Mouse (Mus musculus) liver, embryonic 14.5 days (tissue): ENCODE measurements at regions not wholly inside any gene's neighbourhood (a gene's known extent, or its start where the extent isn't known, plus 50 kb on each side); places are given as distances from the start of the nearest gene placed in this dataset.

Experiments
- ATAC-seq: fragments of 200-750 bp; cut with Nextera tagmentation; 2 replicates; pipeline ENCODE4 v1.8.0; 2017; ENCODE audit warnings: moderate number of reproducible peaks, mild to moderate bottlenecking, moderate library complexity; ENCODE audit not compliant: insufficient read depth
- DNase-seq, 3 experiments: peaks; one replicate each; pipeline ENCODE4 v3.0.0-alpha.2; 2012 to 2013; ENCODE audit warnings: low read depth in 3 of 3, low spot score in 3 of 3
- H3K27ac ChIP-seq: fragments of 300-500 bp; sonication (generic); 2 replicates; pipeline ENCODE4 v1.5.1; 2014; ENCODE audit warnings: moderate library complexity, mild to moderate bottlenecking, control low read depth, inconsistent platforms
- H3K27me3 ChIP-seq: fragments of 300-500 bp; sonication (generic); 2 replicates; pipeline ENCODE4 v1.6.1; 2014; ENCODE audit warnings: mild to moderate bottlenecking, low read length, moderate library complexity; ENCODE audit not compliant: control insufficient read depth, insufficient read depth
- H3K36me3 ChIP-seq: fragments of 300-500 bp; sonication (generic); replicated peaks from 2 replicates; pipeline ENCODE4 v1.6.1; 2014; ENCODE audit warnings: low read depth; ENCODE audit not compliant: control insufficient read depth, insufficient read depth
- H3K4me1 ChIP-seq, 2 experiments: fragments of 200-500 bp in 1 of 2; fragments of 300-500 bp in 1 of 2; sonication (generic) in 1 of 2; replicated peaks; 2 replicates each; pipeline ENCODE4 v1.6.1; 2012 to 2014; ENCODE audit warnings: antibody characterized with exemption in 1 of 2, inconsistent platforms in 1 of 2, low read length in 1 of 2; ENCODE audit not compliant: control insufficient read depth in 2 of 2, insufficient read depth in 2 of 2
- H3K4me2 ChIP-seq: fragments of 300-500 bp; sonication (generic); 2 replicates; pipeline ENCODE4 v1.6.1; 2014; ENCODE audit warnings: low read depth, mild to moderate bottlenecking, control low read depth, moderate library complexity
- H3K4me3 ChIP-seq, 2 experiments: fragments of 200-500 bp in 1 of 2; fragments of 300-500 bp in 1 of 2; sonication (generic) in 1 of 2; 2 replicates each; pipeline ENCODE4 v1.5.1; 2012 to 2014; ENCODE audit warnings: low read depth in 2 of 2, low read length in 2 of 2, mild to moderate bottlenecking in 2 of 2, control low read depth in 1 of 2, inconsistent platforms in 1 of 2, moderate library complexity in 1 of 2; ENCODE audit not compliant: insufficient read depth in 1 of 2
- H3K9ac ChIP-seq: fragments of 300-500 bp; sonication (generic); replicated peaks from 2 replicates; pipeline ENCODE4 v1.6.1; 2014; ENCODE audit warnings: mild to moderate bottlenecking, control low read depth, moderate library complexity
- H3K9me3 ChIP-seq: fragments of 300-500 bp; sonication (generic); 2 replicates; pipeline ENCODE4 v1.6.1; 2016; ENCODE audit warnings: low read length, mixed read lengths; ENCODE audit not compliant: control insufficient read depth
- CTCF ChIP-seq: IDR thresholded peaks from 2 replicates; pipeline ENCODE4 v1.5.1; 2016; ENCODE audit warnings: antibody characterized with exemption, low read depth, control low read depth
- EP300 ChIP-seq: IDR thresholded peaks from 2 replicates; pipeline ENCODE4 v1.6.1; 2016; ENCODE audit warnings: antibody characterized with exemption, low read depth
- WGBS: fragments of 180-500 bp; shearing (Covaris S2); extraction: QIAGEN DNeasy Blood & Tissue Kit; methylation state at CpG from one replicate; pipeline ENCODE4 v1.1.7; 2014; ENCODE audit not compliant: insufficient replicate concordance; 5-methylcytosine and 5-hydroxymethylcytosine counted together

DNA sequence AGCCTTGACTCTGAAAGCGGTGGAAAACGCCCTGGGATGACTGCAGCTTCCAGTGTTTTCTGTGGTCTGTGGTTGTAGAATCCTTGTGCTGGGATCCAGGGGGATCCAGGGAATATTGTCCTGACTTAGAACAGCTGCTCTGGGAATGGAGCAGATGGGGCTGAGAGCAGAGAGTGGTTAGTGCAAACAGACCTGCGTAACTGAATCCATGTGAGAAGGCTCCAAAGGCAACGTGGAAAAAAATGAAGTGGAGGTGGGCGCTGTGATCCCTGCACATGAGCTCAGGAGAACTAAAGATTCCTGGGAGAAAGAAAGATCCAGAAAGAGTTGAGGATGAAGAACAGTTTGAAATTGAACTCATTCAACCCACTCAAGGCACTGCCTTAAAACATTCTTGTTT lies 77.1 kb downstream of the Aldh8a1 start:
- WGBS: 69% methylated on average over 5 of the region's 5 CpGs
- ATAC-seq: no peak

DNA sequence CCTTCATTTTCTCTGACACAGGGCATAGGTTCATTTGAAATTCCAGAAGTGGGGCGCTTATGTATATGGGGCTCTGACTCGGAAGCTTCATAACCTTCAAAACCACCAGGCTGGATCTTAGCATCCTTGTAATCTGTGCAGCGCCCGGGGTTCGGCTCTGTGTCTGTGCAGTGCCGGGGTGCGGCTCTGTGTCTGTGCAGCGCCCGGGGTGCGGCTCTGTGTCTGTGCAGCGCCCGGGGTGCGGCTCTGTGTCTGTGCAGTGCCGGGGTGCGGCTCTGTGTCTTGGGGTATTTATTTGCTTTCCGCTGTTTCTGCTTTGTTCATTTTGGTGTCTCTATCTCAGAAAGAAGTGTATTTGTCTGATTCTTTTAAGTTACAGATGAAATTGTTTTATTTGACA lies 77.7 kb downstream of the Aldh8a1 start:
- DNase-seq: no peak
- no peak overlapping the region for H3K4me3 ChIP-seq

More for the DNA sequence above, 77.1 kb downstream of the Aldh8a1 start:
- DNase-seq: no peak
- H3K36me3 ChIP-seq: no peaks in the 10 kb centered on the region
- H3K4me1 ChIP-seq: peaks cover 0 to 6% of the 10 kb centered on the region in 2 experiments; a peak in 2 of 4 replicates
- H3K9ac ChIP-seq: no peak overlapping the region
- H3K27ac ChIP-seq: no peak overlapping the region
- H3K27me3 ChIP-seq: no peaks in the 10 kb centered on the region
- H3K9me3 ChIP-seq: no peaks in the 10 kb centered on the region
- no peak overlapping the region for H3K4me2 ChIP-seq
- TF ChIP-seq EP300 (no peak), CTCF (no peak)
- no peak overlapping the region for H3K4me3 ChIP-seq

DNA sequence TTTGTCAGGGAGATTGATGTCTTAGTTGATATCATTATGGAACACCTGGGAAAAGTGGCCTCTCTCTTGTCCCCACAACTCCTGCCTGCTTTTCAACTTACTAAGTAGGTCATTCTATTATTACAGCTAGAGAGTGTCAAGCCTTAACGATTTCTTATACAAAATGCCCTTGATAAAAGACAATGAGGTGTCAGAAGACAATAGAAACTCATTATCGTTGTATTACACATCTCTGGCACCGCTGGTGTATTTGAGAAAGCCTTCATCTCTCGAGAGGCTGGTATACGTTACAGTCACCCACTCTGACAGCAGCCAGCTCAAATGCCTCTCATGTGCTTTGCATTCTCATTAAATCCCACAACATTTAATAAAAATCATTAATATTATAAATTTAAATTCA lies 78.8 kb downstream of the Aldh8a1 start:
- no peak overlapping the region for H3K4me3 ChIP-seq
- no peaks in the 10 kb centered on the region for H3K27me3 ChIP-seq
- no peaks in the 10 kb centered on the region for H3K9me3 ChIP-seq
- no peaks in the 10 kb centered on the region for H3K36me3 ChIP-seq
- DNase-seq (no peak), ATAC-seq (no peak)
- H3K4me1 ChIP-seq: peaks cover 0 to 6% of the 10 kb centered on the region in 2 experiments; a peak in 2 of 4 replicates
- no peak overlapping the region for H3K4me2 ChIP-seq
- no peak overlapping the region for H3K9ac ChIP-seq
- TF ChIP-seq EP300 (no peak), CTCF (no peak)
- 63% methylated on average over 5 of the region's 5 CpGs for WGBS
- H3K27ac ChIP-seq: no peak overlapping the region

More for the DNA sequence above, 77.7 kb downstream of the Aldh8a1 start:
- 81% methylated on average over 16 of the region's 16 CpGs for WGBS
- TF ChIP-seq CTCF: no peak
- TF ChIP-seq EP300: no peak
- peaks cover 0 to 6% of the 10 kb centered on the region in 2 experiments; a peak in 2 of 4 replicates for H3K4me1 ChIP-seq
- no peaks in the 10 kb centered on the region for H3K27me3 ChIP-seq
- no peaks in the 10 kb centered on the region for H3K9me3 ChIP-seq
- H3K4me2 ChIP-seq: no peak overlapping the region
- H3K9ac ChIP-seq: no peak overlapping the region
- ATAC-seq: no peak
- H3K27ac ChIP-seq: no peak overlapping the region
- H3K36me3 ChIP-seq: no peaks in the 10 kb centered on the region

DNA sequence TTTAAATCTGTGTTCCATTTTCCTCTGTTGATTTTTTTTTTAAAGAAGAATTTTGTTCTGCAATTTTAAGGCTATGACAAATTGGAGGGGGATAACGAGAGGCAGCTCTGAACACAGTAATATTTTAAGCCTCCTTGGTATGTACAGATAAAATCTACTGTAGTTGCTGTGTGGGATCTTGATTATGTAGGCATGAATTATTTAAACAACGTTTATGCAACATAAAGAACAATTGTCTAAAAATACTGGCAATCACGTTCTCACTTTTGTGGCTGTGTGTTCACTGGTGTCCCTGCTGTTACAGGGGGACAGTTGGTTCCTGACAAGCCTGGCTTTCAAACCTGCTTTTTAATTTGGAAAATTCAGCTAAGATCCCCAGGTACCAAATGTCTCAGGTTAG lies 79.3 kb downstream of the Aldh8a1 start:
- Histone ChIP-seq H3K27ac (no peak overlapping the region), H3K4me3 (no peak overlapping the region), H3K9me3 (no peaks in the 10 kb centered on the region), H3K27me3 (no peaks in the 10 kb centered on the region), H3K4me1 (peaks cover 0 to 6% of the 10 kb centered on the region in 2 experiments; a peak in 2 of 4 replicates), H3K36me3 (no peaks in the 10 kb centered on the region), H3K9ac (no peak overlapping the region), H3K4me2 (no peak overlapping the region)
- DNase-seq (no peak), ATAC-seq (no peak)
- 49% methylated on average over 3 of the region's 3 CpGs for WGBS
- TF ChIP-seq EP300 (no peak), CTCF (no peak)

DNA sequence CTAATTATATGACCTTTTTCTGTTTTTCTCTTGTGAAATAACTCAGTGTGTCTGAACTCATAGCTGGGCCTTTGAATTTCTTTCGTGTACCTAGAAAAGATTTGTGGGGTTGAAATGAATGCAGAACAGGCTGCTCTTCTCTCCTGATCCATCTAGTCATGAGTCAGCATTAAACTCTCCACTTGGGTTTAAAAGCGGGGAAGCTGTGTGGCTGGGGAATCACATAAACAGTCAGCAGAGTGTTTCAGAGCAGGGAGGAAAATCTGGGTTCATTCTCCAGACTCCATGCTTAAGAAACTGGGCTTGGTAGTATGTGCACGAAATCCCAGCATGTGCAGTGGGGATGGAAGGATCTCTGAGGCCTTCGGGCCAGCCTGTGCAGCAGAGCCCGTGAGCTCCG lies 79.9 kb downstream of the Aldh8a1 start:
- no peak for ATAC-seq
- 61% methylated on average over 6 of the region's 6 CpGs for WGBS
- no peaks in the 10 kb centered on the region for H3K27me3 ChIP-seq
- DNase-seq: no peak
- TF ChIP-seq CTCF: no peak
- peaks cover 0 to 6% of the 10 kb centered on the region in 2 experiments; a peak in 2 of 4 replicates for H3K4me1 ChIP-seq
- H3K9me3 ChIP-seq: no peaks in the 10 kb centered on the region
- H3K4me3 ChIP-seq: no peak overlapping the region
- no peaks in the 10 kb centered on the region for H3K36me3 ChIP-seq
- H3K9ac ChIP-seq: no peak overlapping the region
- H3K27ac ChIP-seq: no peak overlapping the region
- H3K4me2 ChIP-seq: no peak overlapping the region
